Mouse (Mus musculus): ENCODE results near the gene Gpr27. TPM values are rescaled to one million over a fixed set of nuclear protein-coding genes. Genes with fewer than 3 reads are reported as not detected.

The Gpr27 gene
- polyA plus RNA-seq, 1 experiment from 2014 or later, result 0.05 TPM

DNA sequence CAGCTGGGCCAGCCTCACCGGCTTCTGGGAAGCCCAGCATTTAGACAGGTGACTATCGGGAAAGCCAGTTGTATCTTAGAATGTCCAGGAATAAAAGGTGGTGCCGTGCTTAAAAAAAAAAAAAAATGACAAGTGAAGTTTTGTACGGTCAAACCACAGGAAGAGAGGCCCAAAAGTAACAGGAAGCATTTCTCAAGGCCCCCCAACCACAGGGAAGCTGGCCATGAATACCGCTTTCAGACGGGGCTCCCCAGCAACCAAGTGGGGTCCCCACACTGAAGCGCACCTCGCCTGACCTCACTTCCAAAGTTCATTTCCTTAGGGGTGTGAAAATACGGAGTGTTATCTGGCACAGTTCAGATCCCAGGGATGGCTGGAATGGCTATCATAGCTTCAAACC, 28.6 kb downstream of the Gpr27 start:
- H3K4me1 ChIP-seq (replicated peaks), result no peaks in the 10 kb centered on the region; the same call in 1 of the 2 replicates
- no peak overlapping the region for H3K4me2 ChIP-seq
- H3K27ac ChIP-seq (replicated peaks), result no peak overlapping the region
- peaks cover 26% of the 10 kb centered on the region for H3K27me3 ChIP-seq
- ATAC-seq (ENCODE audit: insufficient read depth), result no peak
- H3K36me3 ChIP-seq (replicated peaks), result no peaks in the 10 kb centered on the region
- H3K9me3 ChIP-seq (replicated peaks), result no peaks in the 10 kb centered on the region
- WGBS (ENCODE audit: insufficient replicate concordance), result 25% methylated on average over 9 of the region's 9 CpGs
- no peak overlapping the region for H3K4me3 ChIP-seq (replicated peaks)
- H3K9ac ChIP-seq, result no peak overlapping the region

DNA sequence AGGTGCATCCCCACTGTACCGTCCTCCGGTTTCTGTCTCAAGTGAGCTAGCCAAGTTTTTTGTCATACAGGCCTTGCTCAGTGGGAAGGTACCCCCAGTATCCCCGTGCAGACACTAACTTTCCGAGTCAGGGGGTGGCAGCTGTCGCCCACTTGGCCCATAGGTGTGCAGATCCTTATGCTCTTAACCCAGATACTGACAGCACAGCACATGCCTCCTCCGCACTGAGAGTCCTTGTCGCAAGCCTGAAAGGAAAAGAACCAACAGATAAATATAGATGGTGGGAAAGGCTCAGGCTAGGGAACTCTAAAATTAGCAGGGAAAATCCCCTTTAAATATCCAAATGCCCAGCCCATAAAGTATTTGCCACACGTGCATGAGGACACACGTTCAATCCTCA, 29.9 kb downstream of the Gpr27 start:
- no peak overlapping the region for H3K9ac ChIP-seq
- 73% methylated on average over 9 of the region's 9 CpGs for WGBS (ENCODE audit: insufficient replicate concordance)
- H3K4me1 ChIP-seq (replicated peaks), result no peaks in the 10 kb centered on the region; the same call in 1 of the 2 replicates
- H3K36me3 ChIP-seq (replicated peaks), result no peaks in the 10 kb centered on the region
- H3K9me3 ChIP-seq (replicated peaks), result no peaks in the 10 kb centered on the region
- ATAC-seq (ENCODE audit: insufficient read depth), result no peak
- H3K27ac ChIP-seq (replicated peaks), result no peak overlapping the region
- peaks cover 39% of the 10 kb centered on the region for H3K27me3 ChIP-seq
- H3K4me3 ChIP-seq (replicated peaks), result no peak overlapping the region
- no peak overlapping the region for H3K4me2 ChIP-seq

DNA sequence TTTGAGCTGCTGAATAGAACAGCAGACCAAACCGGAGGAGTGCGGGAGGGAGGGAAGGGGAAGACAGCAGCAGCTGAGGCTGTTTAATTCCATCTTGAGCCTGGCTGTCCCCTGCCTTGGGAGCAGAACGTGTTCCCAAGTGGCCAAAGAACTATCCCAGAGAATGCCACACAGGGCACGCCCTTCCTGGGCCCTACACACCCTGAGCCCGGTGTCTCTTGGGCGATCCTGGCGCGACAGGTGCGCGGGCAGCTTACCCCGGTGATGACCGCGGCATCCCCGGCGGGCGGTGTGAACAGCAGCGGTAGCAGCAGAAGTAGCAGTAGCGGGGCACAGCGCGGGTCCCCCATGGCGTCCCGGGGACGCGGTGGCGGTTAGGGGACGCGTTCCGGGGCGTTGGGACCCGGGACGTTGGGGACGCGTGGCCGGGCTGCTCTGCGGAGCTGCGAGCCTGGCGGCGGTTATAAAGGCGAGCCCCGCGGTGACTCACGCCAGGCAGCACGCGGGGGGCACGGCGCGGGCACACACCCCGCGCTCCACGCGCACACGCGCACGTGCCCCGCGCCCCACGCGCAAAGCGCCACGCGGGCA, 33.6 kb downstream of the Gpr27 start, which contains the start of gene Prok2:
TSS of gene Prok2 (minus strand) at position 422 of the 591 bp plus-strand sequence.
- Histone ChIP-seq H3K27me3 (peaks cover 64% of the 10 kb centered on the region), H3K4me3 (replicated peaks) (peak within 1 kb of the TSS; percentile 28), H3K36me3 (replicated peaks) (no peaks in the 10 kb centered on the region), H3K4me1 (replicated peaks) (no peaks in the 10 kb centered on the region; the same call in 1 of the 2 replicates), H3K9ac (no peak within 1 kb of the TSS), H3K27ac (replicated peaks) (no peak within 1 kb of the TSS), H3K4me2 (peak within 1 kb of the TSS; percentile 49), H3K9me3 (replicated peaks) (no peaks in the 10 kb centered on the region)
- WGBS (ENCODE audit: insufficient replicate concordance), result under 1% methylated on average over 49 of the region's 61 CpGs
- ATAC-seq (ENCODE audit: insufficient read depth), result no peak

DNA sequence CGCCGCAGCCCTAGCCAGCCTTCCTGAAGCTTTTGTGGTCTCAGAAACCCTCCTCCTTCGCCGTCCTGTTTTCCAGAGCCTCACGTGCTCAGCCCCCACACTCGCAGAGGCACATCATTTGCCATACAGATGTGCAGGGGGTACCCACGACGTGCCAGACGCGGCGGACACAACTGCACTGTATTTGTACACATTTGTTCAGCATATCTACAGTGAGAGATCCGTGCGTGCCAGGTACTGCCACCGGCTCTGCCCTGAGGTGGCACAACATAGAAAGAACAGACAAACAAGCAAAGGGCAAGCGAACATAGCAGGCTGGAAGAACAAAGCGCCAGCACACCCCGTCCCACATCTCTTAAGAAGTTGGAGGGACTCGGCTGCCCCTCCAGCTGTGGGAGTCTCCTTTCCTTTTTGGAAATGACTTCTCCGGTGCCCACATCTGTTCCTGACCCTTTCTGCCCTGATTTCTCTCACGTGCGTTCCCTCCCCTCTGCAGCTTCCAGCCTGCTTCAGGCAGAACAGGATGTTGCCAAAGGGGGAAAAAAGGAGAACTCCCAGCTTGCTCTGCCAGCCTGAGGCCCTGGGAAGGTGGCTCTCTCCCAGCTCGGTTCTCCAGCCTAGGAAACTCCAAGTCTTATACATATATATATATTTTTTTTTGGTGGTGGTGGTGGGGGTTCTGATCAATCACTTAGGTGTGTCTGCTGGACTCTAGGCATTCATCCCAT, 34.3 kb downstream of the Gpr27 start:
- H3K27me3 ChIP-seq, result peaks cover 68% of the 10 kb centered on the region
- WGBS (ENCODE audit: insufficient replicate concordance), result 2% methylated on average over 22 of the region's 22 CpGs
- H3K27ac ChIP-seq (replicated peaks), result no peak overlapping the region
- no peak overlapping the region for H3K9ac ChIP-seq
- H3K4me3 ChIP-seq (replicated peaks), result peak overlapping the region; percentile 28
- H3K4me1 ChIP-seq (replicated peaks), result no peaks in the 10 kb centered on the region; the same call in 1 of the 2 replicates
- no peaks in the 10 kb centered on the region for H3K9me3 ChIP-seq (replicated peaks)
- ATAC-seq (ENCODE audit: insufficient read depth), result no peak
- peak overlapping the region; percentile 49 for H3K4me2 ChIP-seq
- H3K36me3 ChIP-seq (replicated peaks), result no peaks in the 10 kb centered on the region

DNA sequence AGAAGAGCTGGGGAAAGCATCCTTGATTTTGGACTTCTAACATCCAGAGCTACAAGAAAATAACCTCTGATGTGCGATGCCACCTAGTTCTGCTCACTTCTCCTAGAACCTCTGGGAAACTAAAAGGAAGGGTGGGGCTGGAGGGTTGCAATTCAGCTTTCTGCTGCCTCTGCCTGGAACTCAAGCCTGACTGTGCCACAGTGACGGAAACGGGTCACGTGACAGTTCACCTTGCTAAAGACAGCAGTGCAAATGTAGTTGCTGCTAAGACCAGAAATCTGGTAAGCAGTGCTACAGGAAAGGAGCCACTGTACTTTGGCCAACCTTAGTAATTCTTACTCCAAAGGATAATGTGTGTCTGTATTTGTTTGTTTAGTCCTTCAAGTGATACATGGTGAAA, 37.4 kb downstream of the Gpr27 start:
- Histone ChIP-seq H3K4me1 (replicated peaks) (no peaks in the 10 kb centered on the region; the same call in 1 of the 2 replicates), H3K27ac (replicated peaks) (no peak overlapping the region), H3K27me3 (peaks cover 53% of the 10 kb centered on the region), H3K9me3 (replicated peaks) (no peaks in the 10 kb centered on the region), H3K4me2 (no peak overlapping the region), H3K4me3 (replicated peaks) (no peak overlapping the region), H3K36me3 (replicated peaks) (no peaks in the 10 kb centered on the region), H3K9ac (no peak overlapping the region)
- ATAC-seq (ENCODE audit: insufficient read depth), result no peak
- 62% methylated on average over 4 of the region's 4 CpGs for WGBS (ENCODE audit: insufficient replicate concordance)

DNA sequence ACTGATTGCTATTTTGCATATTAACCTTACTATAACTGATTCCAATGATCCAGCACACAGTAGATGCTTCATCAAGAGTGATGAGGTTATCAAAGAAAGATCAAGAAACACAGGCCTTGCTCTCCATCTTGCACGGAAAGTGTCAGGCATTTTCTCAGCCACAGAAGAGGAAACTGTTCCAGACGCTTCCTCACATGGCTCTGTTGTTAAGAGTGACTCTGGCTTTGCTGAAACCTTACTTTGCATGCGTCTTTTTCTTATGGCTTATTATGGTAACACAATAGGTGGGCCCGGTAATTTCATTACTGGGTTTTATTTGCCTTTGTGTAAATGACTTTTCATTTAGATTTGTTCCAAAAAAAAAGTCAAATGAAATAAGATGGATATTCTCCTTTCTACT, 39.4 kb downstream of the Gpr27 start:
- ATAC-seq (ENCODE audit: insufficient read depth), result no peak
- H3K9me3 ChIP-seq (replicated peaks), result no peaks in the 10 kb centered on the region
- H3K27ac ChIP-seq (replicated peaks), result no peak overlapping the region
- no peak overlapping the region for H3K4me3 ChIP-seq (replicated peaks)
- H3K27me3 ChIP-seq, result peaks cover 33% of the 10 kb centered on the region
- H3K4me2 ChIP-seq, result no peak overlapping the region
- no peak overlapping the region for H3K9ac ChIP-seq
- WGBS (ENCODE audit: insufficient replicate concordance), result 42% methylated on average over 4 of the region's 4 CpGs
- no peaks in the 10 kb centered on the region for H3K4me1 ChIP-seq (replicated peaks)
- no peaks in the 10 kb centered on the region for H3K36me3 ChIP-seq (replicated peaks)

DNA sequence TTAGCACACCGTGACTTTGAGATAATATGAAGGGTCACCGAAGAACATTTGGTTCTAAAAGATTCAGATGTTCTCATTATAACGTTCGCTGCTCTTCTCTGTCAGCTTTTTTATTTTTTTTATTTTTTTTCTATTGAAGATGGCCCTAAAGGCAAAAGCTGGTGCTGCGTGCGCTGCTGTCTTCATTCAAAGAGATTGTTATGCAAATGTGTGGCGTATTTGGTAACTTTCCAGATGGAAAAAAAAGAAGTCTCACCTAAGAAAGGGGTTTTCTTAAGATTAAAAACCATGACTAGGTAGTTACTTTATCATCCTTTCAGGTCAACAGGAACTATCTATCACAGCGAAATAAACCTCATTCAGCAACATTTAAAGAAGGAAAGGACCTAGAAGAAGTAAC, 40.2 kb downstream of the Gpr27 start:
- Histone ChIP-seq H3K4me3 (replicated peaks) (no peak overlapping the region), H3K4me2 (no peak overlapping the region), H3K27ac (replicated peaks) (no peak overlapping the region), H3K27me3 (peaks cover 26% of the 10 kb centered on the region), H3K9me3 (replicated peaks) (no peaks in the 10 kb centered on the region), H3K9ac (no peak overlapping the region), H3K36me3 (replicated peaks) (no peaks in the 10 kb centered on the region), H3K4me1 (replicated peaks) (no peaks in the 10 kb centered on the region)
- no peak for ATAC-seq (ENCODE audit: insufficient read depth)
- WGBS (ENCODE audit: insufficient replicate concordance), result 63% methylated on average over 8 of the region's 8 CpGs

DNA sequence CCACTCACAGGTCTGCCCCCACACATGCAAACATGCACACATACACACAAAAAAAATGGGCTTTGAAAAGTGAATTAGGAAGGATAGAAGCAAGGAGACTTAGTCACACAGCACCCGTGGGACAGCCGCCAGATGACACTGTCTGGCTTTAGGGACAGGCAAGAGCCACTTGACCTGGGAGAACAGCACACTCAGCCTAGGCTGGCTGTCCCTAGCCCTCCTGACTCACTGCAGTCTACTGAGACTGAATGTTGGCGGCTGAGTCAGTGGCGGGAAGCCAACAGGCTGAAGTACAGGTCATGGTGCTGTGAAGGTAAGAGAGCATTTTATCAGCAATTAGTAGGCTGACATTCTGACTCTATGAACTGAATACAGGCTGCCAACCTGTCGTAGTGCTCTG, 42.2 kb downstream of the Gpr27 start:
- Histone ChIP-seq H3K9ac (no peak overlapping the region), H3K9me3 (replicated peaks) (no peaks in the 10 kb centered on the region), H3K4me2 (no peak overlapping the region), H3K4me1 (replicated peaks) (no peaks in the 10 kb centered on the region), H3K4me3 (replicated peaks) (no peak overlapping the region), H3K27me3 (peaks cover 7% of the 10 kb centered on the region), H3K27ac (replicated peaks) (no peak overlapping the region), H3K36me3 (replicated peaks) (no peaks in the 10 kb centered on the region)
- no peak for ATAC-seq (ENCODE audit: insufficient read depth)
- WGBS (ENCODE audit: insufficient replicate concordance), result 61% methylated on average over 5 of the region's 5 CpGs

DNA sequence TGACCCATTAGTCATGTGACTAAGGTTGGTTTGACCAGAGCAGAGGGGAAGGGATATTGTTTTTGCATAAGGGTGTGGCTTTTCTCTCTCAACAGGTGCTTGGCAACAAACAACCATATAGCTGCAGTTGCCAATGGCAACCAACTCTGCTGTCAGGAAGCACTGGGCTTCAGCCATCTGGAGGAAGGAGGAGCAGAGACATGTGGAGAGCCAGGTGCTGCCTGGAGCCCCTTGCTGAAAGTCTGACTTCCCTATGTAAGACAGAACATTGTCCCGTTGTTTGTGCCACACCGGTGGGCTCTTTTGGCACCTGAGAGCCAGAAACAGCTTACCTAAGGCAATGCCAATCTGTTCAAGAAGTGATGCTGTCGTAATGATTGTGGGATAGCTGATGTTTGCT, 50.4 kb downstream of the Gpr27 start:
- ATAC-seq (ENCODE audit: insufficient read depth), result no peak
- 62% methylated on average over 3 of the region's 3 CpGs for WGBS (ENCODE audit: insufficient replicate concordance)
- Histone ChIP-seq H3K27me3 (no peaks in the 10 kb centered on the region), H3K9me3 (replicated peaks) (no peaks in the 10 kb centered on the region), H3K4me2 (no peak overlapping the region), H3K4me3 (replicated peaks) (no peak overlapping the region), H3K9ac (no peak overlapping the region), H3K4me1 (replicated peaks) (no peaks in the 10 kb centered on the region), H3K27ac (replicated peaks) (no peak overlapping the region), H3K36me3 (replicated peaks) (no peaks in the 10 kb centered on the region)

All from liver, embryonic 15.5 days (tissue).